Mouse (Mus musculus) lung, embryonic 14.5 days (tissue): ENCODE measurements around the gene Cbln3. TPM values are rescaled to one million over a fixed set of nuclear protein-coding genes. Genes with fewer than 3 reads are reported as not detected.

Source experiments
- ATAC-seq: fragments of 200-750 bp; cut with Nextera tagmentation; 2 replicates; pipeline ENCODE4 v1.8.0; 2017; ENCODE audit warnings: mild to moderate bottlenecking, moderate TSS enrichment, moderate library complexity; ENCODE audit not compliant: insufficient read depth
- DNase-seq: peaks from one replicate; pipeline ENCODE4 v3.0.0-alpha.2; 2015
- H3K27ac ChIP-seq: fragments of 300-500 bp; sonication (generic); 2 replicates; pipeline ENCODE4 v1.5.1; 2014; ENCODE audit warnings: low read depth, mild to moderate bottlenecking, moderate library complexity
- H3K27me3 ChIP-seq: fragments of 300-500 bp; sonication (generic); 2 replicates; pipeline ENCODE4 v1.6.1; 2014; ENCODE audit warnings: low read length, control low read depth; ENCODE audit not compliant: insufficient read depth
- H3K36me3 ChIP-seq: fragments of 300-500 bp; sonication (generic); 2 replicates; pipeline ENCODE4 v1.6.1; 2014; ENCODE audit warnings: control low read depth; ENCODE audit not compliant: insufficient read depth
- H3K4me1 ChIP-seq: fragments of 300-500 bp; sonication (generic); 2 replicates; pipeline ENCODE4 v1.6.1; 2014; ENCODE audit warnings: antibody characterized with exemption, control low read depth; ENCODE audit not compliant: insufficient read depth
- H3K4me2 ChIP-seq: fragments of 300-500 bp; sonication (generic); 2 replicates; pipeline ENCODE4 v1.6.1; 2014; ENCODE audit warnings: mild to moderate bottlenecking
- H3K4me3 ChIP-seq: fragments of 300-500 bp; sonication (generic); 2 replicates; pipeline ENCODE4 v1.5.1; 2014; ENCODE audit warnings: low read depth, low read length
- H3K9ac ChIP-seq: fragments of 300-500 bp; sonication (generic); 2 replicates; pipeline ENCODE4 v1.6.1; 2014
- H3K9me3 ChIP-seq: fragments of 300-500 bp; sonication (generic); 2 replicates; pipeline ENCODE4 v1.6.1; 2016; ENCODE audit warnings: low read depth, low read length, control low read depth
- CTCF ChIP-seq: IDR thresholded peaks from 2 replicates; pipeline ENCODE4 v1.5.1; 2016; ENCODE audit warnings: antibody characterized with exemption, low read depth
- WGBS: fragments of 180-500 bp; shearing (Covaris S2); extraction: QIAGEN DNeasy Blood & Tissue Kit; methylation state at CpG from one replicate; pipeline ENCODE4 v1.1.7; 2014; 5-methylcytosine and 5-hydroxymethylcytosine counted together
- polyA plus RNA-seq: library from polyadenylated mRNA; unstranded; fragments of >200 nt; fragmentation: Nextera tagmentation; extraction: Ambion mirVana; gene quantifications from 2 replicates; pipeline ENCODE4 v1.2.1, GENCODE M21; 2014

Gene Cbln3
- polyA plus RNA-seq, 1 experiment from 2014 or later, result 1.9 TPM

DNA sequence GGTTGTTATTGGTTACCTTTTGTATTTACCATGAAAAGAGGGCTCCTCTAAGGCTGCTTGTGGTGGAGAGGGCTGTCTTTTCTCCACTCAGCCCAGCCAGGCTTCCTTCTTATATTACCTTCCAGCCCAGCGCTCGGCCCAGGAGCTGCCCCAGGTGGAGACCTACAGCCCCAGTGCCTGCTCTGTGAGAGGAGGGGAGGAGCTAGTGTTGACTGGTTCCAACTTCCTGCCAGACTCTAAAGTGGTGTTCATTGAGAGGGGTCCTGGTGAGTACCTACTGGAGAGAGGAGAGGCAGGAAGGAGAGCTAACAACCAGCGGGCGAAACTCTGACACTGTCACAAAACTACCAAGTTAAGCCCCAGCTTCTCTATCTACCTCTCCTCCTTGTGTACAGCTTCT is 53.9 kb downstream of the Cbln3 start:
- no peak overlapping the region for H3K4me3 ChIP-seq
- TF ChIP-seq CTCF, result no peak
- no peak overlapping the region for H3K4me2 ChIP-seq
- H3K27ac ChIP-seq, result no peak overlapping the region
- H3K4me1 ChIP-seq, result no peaks in the 10 kb centered on the region; the same call in 1 of the 2 replicates
- WGBS, result 62% methylated on average over 4 of the region's 4 CpGs
- ATAC-seq (no peak), DNase-seq (no peak)
- no peaks in the 10 kb centered on the region for H3K9me3 ChIP-seq
- H3K27me3 ChIP-seq, result no peaks in the 10 kb centered on the region
- no peak overlapping the region for H3K9ac ChIP-seq
- H3K36me3 ChIP-seq, result peaks cover 77% of the 10 kb centered on the region

DNA sequence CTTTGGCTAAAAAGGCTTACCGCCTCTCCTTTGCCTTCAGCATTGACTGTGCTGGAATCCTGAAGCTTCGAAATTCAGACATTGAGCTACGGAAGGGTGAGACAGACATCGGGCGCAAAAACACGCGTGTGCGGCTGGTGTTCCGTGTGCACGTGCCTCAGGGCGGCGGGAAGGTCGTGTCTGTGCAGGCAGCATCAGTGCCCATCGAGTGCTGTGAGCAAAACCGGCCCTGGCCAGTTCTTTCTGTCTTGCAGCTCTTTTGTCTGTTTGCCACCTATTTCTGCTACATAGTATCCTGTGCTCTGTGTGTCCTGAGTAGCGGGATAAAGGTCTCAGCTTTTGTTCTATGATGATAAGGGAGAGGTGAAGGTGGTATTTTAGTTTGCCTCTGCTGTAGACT is 54.3 kb downstream of the Cbln3 start:
- H3K36me3 ChIP-seq, result peaks cover 77% of the 10 kb centered on the region
- H3K27ac ChIP-seq, result no peak overlapping the region
- DNase-seq (no peak), ATAC-seq (no peak)
- WGBS, result 88% methylated on average over 16 of the region's 16 CpGs
- no peaks in the 10 kb centered on the region for H3K27me3 ChIP-seq
- no peaks in the 10 kb centered on the region for H3K9me3 ChIP-seq
- no peaks in the 10 kb centered on the region; the same call in 1 of the 2 replicates for H3K4me1 ChIP-seq
- no peak for TF ChIP-seq CTCF
- H3K4me2 ChIP-seq, result no peak overlapping the region
- no peak overlapping the region for H3K4me3 ChIP-seq
- H3K9ac ChIP-seq, result no peak overlapping the region

Other genes starting within 250 kb of the Cbln3 start
- 97.5 and 115 TPM in 2 replicates for gene Ipo4, start 248.4 kb downstream of the Cbln3 start, polyA plus RNA-seq
- gene Gm49378, start 246.5 kb downstream of the Cbln3 start, polyA plus RNA-seq, result 2.1 TPM in 2 replicates
- 111 and 122 TPM in 2 replicates for gene Tm9sf1, start 240.6 kb downstream of the Cbln3 start, polyA plus RNA-seq
- 0.89 and 1.1 TPM in 2 replicates for gene Tssk4, start 234.2 kb downstream of the Cbln3 start, polyA plus RNA-seq
- gene Mdp1, start 223.9 kb downstream of the Cbln3 start, polyA plus RNA-seq, result 51.6 and 52.0 TPM in 2 replicates
- gene Gmpr2, start 212.5 kb downstream of the Cbln3 start, polyA plus RNA-seq, result 58.4 and 59.4 TPM in 2 replicates
- gene Nedd8, start 212.3 kb downstream of the Cbln3 start, polyA plus RNA-seq, result 556 and 577 TPM in 2 replicates
- gene Tinf2, start 202.6 kb downstream of the Cbln3 start, polyA plus RNA-seq, result 53.3 and 58.0 TPM in 2 replicates
- 0.89 and 1.3 TPM in 2 replicates for gene Tgm1, start 170.5 kb downstream of the Cbln3 start, polyA plus RNA-seq
- 25.6 and 29.5 TPM in 2 replicates for gene Rabggta, start 162.1 kb downstream of the Cbln3 start, polyA plus RNA-seq
- gene Dhrs1, start 138.7 kb downstream of the Cbln3 start, polyA plus RNA-seq, result 76.7 and 79.9 TPM in 2 replicates
- gene Nop9, start 138.7 kb downstream of the Cbln3 start, polyA plus RNA-seq, result 48.7 and 50.6 TPM in 2 replicates
- gene Cideb, start 125.9 kb downstream of the Cbln3 start, polyA plus RNA-seq, result 0.36 and 0.38 TPM in 2 replicates
- 0.19 and 0.70 TPM in 2 replicates for gene Ltb4r2, start 123.0 kb downstream of the Cbln3 start, polyA plus RNA-seq
- 0.31 and 0.64 TPM in 2 replicates for gene Ltb4r1, start 118.4 kb downstream of the Cbln3 start, polyA plus RNA-seq
- 11.6 and 14.1 TPM in 2 replicates for gene Adcy4, start 100.3 kb downstream of the Cbln3 start, polyA plus RNA-seq
- gene Ripk3, start 95.5 kb downstream of the Cbln3 start, polyA plus RNA-seq, result 42.5 and 51.4 TPM in 2 replicates
- 58.8 and 66.1 TPM in 2 replicates for gene Nfatc4, start 61.2 kb downstream of the Cbln3 start, polyA plus RNA-seq
- 18.7 and 19.4 TPM in 2 replicates for gene Nynrin, start 30.4 kb downstream of the Cbln3 start, polyA plus RNA-seq
- 11.0 and 13.7 TPM in 2 replicates for gene Khnyn, start 555 bp upstream of the Cbln3 start, polyA plus RNA-seq
- 44.3 and 47.2 TPM in 2 replicates for gene Sdr39u1, start 15.9 kb upstream of the Cbln3 start, polyA plus RNA-seq
- 3.7 and 4.4 TPM in 2 replicates for gene Cma1, start 60.3 kb upstream of the Cbln3 start, polyA plus RNA-seq
- gene Cma2, start 66.6 kb upstream of the Cbln3 start, polyA plus RNA-seq, result not detected in 2 replicates
- gene Mcpt1, start 133.6 kb upstream of the Cbln3 start, polyA plus RNA-seq, result not detected in 2 replicates
- not detected in 2 replicates for gene Mcpt9, start 146.1 kb upstream of the Cbln3 start, polyA plus RNA-seq
- gene Mcpt2, start 157.6 kb upstream of the Cbln3 start, polyA plus RNA-seq, result not detected in 2 replicates
- gene Mcpt4, start 177.9 kb upstream of the Cbln3 start, polyA plus RNA-seq, result 0.28 TPM in 1 of 2 replicates, not detected in the other
- gene Mcpt8, start 200.9 kb upstream of the Cbln3 start, polyA plus RNA-seq, result 0.54 and 2.8 TPM in 2 replicates
- gene Ctsg, start 218.2 kb upstream of the Cbln3 start, polyA plus RNA-seq, result not detected in 2 replicates
- gene Gzme, start 236.2 kb upstream of the Cbln3 start, polyA plus RNA-seq, result not detected in 2 replicates
- not detected in 2 replicates for gene Gzmd, start 248.2 kb upstream of the Cbln3 start, polyA plus RNA-seq